Mouse (Mus musculus) CH12.LX (cell line): Measurements from ENCODE around the gene Gas7. TPM values are rescaled to one million over a fixed set of nuclear protein-coding genes. Genes with fewer than 3 reads are reported as not detected.

Source experiments
- DNase-seq: peaks from one replicate; pipeline ENCODE4 v3.0.0-alpha.2; 2013; ENCODE audit errors: extremely low read depth
- H3K27ac ChIP-seq: 2 replicates; pipeline ENCODE4 v1.5.1; 2012; ENCODE audit warnings: low read depth, mild to moderate bottlenecking, control low read depth, moderate library complexity; ENCODE audit not compliant: insufficient read depth
- H3K27me3 ChIP-seq: replicated peaks from 2 replicates; pipeline ENCODE3; 2012; ENCODE audit warnings: inconsistent platforms
- H3K36me3 ChIP-seq, 2 experiments: replicated peaks in 1 of 2; 2 replicates each; pipeline versions ENCODE3 to v1.6.1; 2012; ENCODE audit warnings: inconsistent platforms in 1 of 2, low read length in 1 of 2, mild to moderate bottlenecking in 1 of 2, mixed read lengths in 1 of 2, moderate library complexity in 1 of 2; ENCODE audit not compliant: control insufficient read depth in 1 of 2, insufficient read depth in 1 of 2
- H3K4me1 ChIP-seq, 2 experiments: 2 replicates each; pipeline ENCODE4 v1.6.1; 2012; ENCODE audit warnings: inconsistent platforms in 1 of 2, moderate library complexity in 1 of 2; ENCODE audit not compliant: insufficient read depth in 2 of 2, control insufficient read depth in 1 of 2
- H3K4me2 ChIP-seq: 2 replicates; pipeline ENCODE4 v1.6.1; 2012; ENCODE audit warnings: low read depth, mild to moderate bottlenecking, control low read depth; ENCODE audit not compliant: poor library complexity, insufficient read depth, severe bottlenecking
- H3K4me3 ChIP-seq, 3 experiments: fragments of 150-350 bp in 1 of 3; sonication (generic) in 1 of 3; replicated peaks in 1 of 3; 2 replicates each; pipeline versions ENCODE3 to v1.5.1; 2011 to 2012; ENCODE audit warnings: low read depth in 2 of 3, low read length in 2 of 3, mild to moderate bottlenecking in 2 of 3, moderate library complexity in 2 of 3, control low read depth in 1 of 3, improper control_type of control experiment in 1 of 3, inconsistent platforms in 1 of 3, mixed read lengths in 1 of 3; ENCODE audit not compliant: poor library complexity in 1 of 3
- H3K79me2 ChIP-seq: replicated peaks from 2 replicates; pipeline ENCODE4 v1.6.1; 2012; ENCODE audit warnings: mild to moderate bottlenecking, moderate library complexity; ENCODE audit not compliant: control insufficient read depth, poor library complexity, insufficient read depth, severe bottlenecking; ENCODE audit errors: extremely low read depth
- H3K9ac ChIP-seq: 2 replicates; pipeline ENCODE4 v1.6.1; 2012; ENCODE audit warnings: low read depth, mild to moderate bottlenecking, control low read depth, moderate library complexity; ENCODE audit not compliant: insufficient read depth
- H3K9me3 ChIP-seq: replicated peaks from 2 replicates; pipeline ENCODE3; 2012; ENCODE audit warnings: low read length, inconsistent platforms, mixed read lengths
- BHLHE40 ChIP-seq: IDR thresholded peaks from 2 replicates; pipeline ENCODE4 v1.6.1; 2011; ENCODE audit warnings: mild to moderate bottlenecking, low read depth, low read length, improper control_type of control experiment
- CHD1 ChIP-seq: IDR thresholded peaks from 2 replicates; pipeline ENCODE4 v1.6.1; 2012; ENCODE audit warnings: low read depth, low read length, improper control_type of control experiment, inconsistent platforms
- CHD2 ChIP-seq: IDR thresholded peaks from 2 replicates; pipeline ENCODE4 v1.6.1; 2011; ENCODE audit warnings: low read length, improper control_type of control experiment
- CTCF ChIP-seq, 2 experiments: IDR thresholded peaks in 1 of 2; conservative IDR thresholded peaks in 1 of 2; 2 replicates each; pipeline ENCODE4 v1.5.1; 2011 to 2012; ENCODE audit warnings: low read depth in 2 of 2, low read length in 2 of 2, improper control_type of control experiment in 1 of 2, inconsistent platforms in 1 of 2, mild to moderate bottlenecking in 1 of 2, moderate library complexity in 1 of 2
- ELF1 ChIP-seq: IDR thresholded peaks from 2 replicates; pipeline ENCODE4 v1.6.1; 2014; ENCODE audit warnings: low read depth, mild to moderate bottlenecking, inconsistent platforms, low read length, improper control_type of control experiment
- EP300 ChIP-seq: IDR thresholded peaks from 2 replicates; pipeline ENCODE4 v1.6.1; 2011; ENCODE audit warnings: low read length, improper control_type of control experiment
- IRF4 ChIP-seq: IDR thresholded peaks from 2 replicates; pipeline ENCODE4 v1.6.1; 2014; ENCODE audit warnings: low read depth, mild to moderate bottlenecking, inconsistent platforms, low read length, improper control_type of control experiment
- JUND ChIP-seq: conservative IDR thresholded peaks from 2 replicates; pipeline ENCODE4 v1.6.1; 2011; ENCODE audit warnings: low read depth, low read length, improper control_type of control experiment
- KAT2A ChIP-seq: IDR thresholded peaks from 2 replicates; pipeline ENCODE4 v1.6.1; 2012; ENCODE audit warnings: low read length, improper control_type of control experiment, inconsistent platforms; ENCODE audit not compliant: insufficient replicate concordance
- MAFK ChIP-seq: IDR thresholded peaks from 2 replicates; pipeline ENCODE4 v1.6.1; 2011; ENCODE audit warnings: low read length, improper control_type of control experiment; ENCODE audit not compliant: insufficient replicate concordance
- MAX ChIP-seq: IDR thresholded peaks from 2 replicates; pipeline ENCODE4 v1.6.1; 2011; ENCODE audit warnings: low read length, improper control_type of control experiment
- MAZ ChIP-seq: IDR thresholded peaks from 2 replicates; pipeline ENCODE4 v1.6.1; 2012; ENCODE audit warnings: low read depth, mild to moderate bottlenecking, inconsistent platforms, low read length, improper control_type of control experiment, moderate library complexity
- MYC ChIP-seq: IDR thresholded peaks from 2 replicates; pipeline ENCODE4 v1.6.1; 2011; ENCODE audit warnings: low read depth, mild to moderate bottlenecking, improper control_type of control experiment, low read length
- PAX5 ChIP-seq: IDR thresholded peaks from 2 replicates; pipeline ENCODE4 v1.6.1; 2012; ENCODE audit warnings: low read length, inconsistent platforms, mixed read lengths
- POLR2A ChIP-seq: IDR thresholded peaks from 2 replicates; pipeline ENCODE4 v1.6.1; 2011; ENCODE audit warnings: low read depth, mild to moderate bottlenecking, improper control_type of control experiment, low read length
- RCOR1 ChIP-seq: conservative IDR thresholded peaks from 2 replicates; pipeline ENCODE4 v1.6.1; 2012; ENCODE audit warnings: low read depth, mild to moderate bottlenecking, inconsistent platforms, low read length, improper control_type of control experiment
- SIN3A ChIP-seq: IDR thresholded peaks from 2 replicates; pipeline ENCODE4 v1.6.1; 2012; ENCODE audit warnings: low read length, improper control_type of control experiment, inconsistent platforms
- USF1 ChIP-seq: IDR thresholded peaks from 2 replicates; pipeline ENCODE4 v1.6.1; 2014; ENCODE audit warnings: low read depth, mild to moderate bottlenecking, inconsistent platforms, low read length, improper control_type of control experiment
- ZC3H11A ChIP-seq: IDR thresholded peaks from 2 replicates; pipeline ENCODE4 v1.6.1; 2012; ENCODE audit warnings: low read depth, mild to moderate bottlenecking, inconsistent platforms, low read length, improper control_type of control experiment
- ZMIZ1 ChIP-seq: IDR thresholded peaks from 2 replicates; pipeline ENCODE4 v1.6.1; 2012; ENCODE audit warnings: low read depth, mild to moderate bottlenecking, inconsistent platforms, low read length, improper control_type of control experiment
- ZNF384 ChIP-seq: IDR thresholded peaks from 2 replicates; pipeline ENCODE4 v1.6.1; 2012; ENCODE audit warnings: low read depth, low read length, improper control_type of control experiment, inconsistent platforms
- dilution Hi-C: fragments of 300-500 bp; cut with MboI; formaldehyde crosslinking; loops from 2 replicates; pipeline ENCODE4 v1.14.3; 2020; ENCODE audit warnings: low sequenced_read_pairs; ENCODE audit not compliant: extremely low pct_unique_long_range_greater_than_20kb, extremely low pct_ligation_motif_present
- in situ Hi-C: fragments of 300-500 bp; cut with MboI; formaldehyde crosslinking; loops from 3 replicates; pipeline ENCODE4 v1.14.3; 2019; ENCODE audit warnings: low sequenced_read_pairs, low pct_ligation_motif_present, low pct_unique_long_range_greater_than_20kb, mixed read lengths
- polyA plus RNA-seq: library from polyadenylated mRNA; unstranded; fragments of >175 nt; gene quantifications from 2 replicates; pipeline ENCODE4 v1.2.1, GENCODE M21; 2012; ENCODE audit warnings: low read depth; ENCODE audit not compliant: insufficient read length
- total RNA-seq, 2 experiments: library from RNA; depleted of rRNA; stranded (reverse); fragments of 300-350 nt in 1 of 2; fragments of >200 nt in 1 of 2; gene quantifications; 2 replicates each; pipeline ENCODE4 v1.2.3; 2012 to 2014

The Gas7 gene
- total and polyA plus RNA-seq, 3 experiments: 7.0 to 20.8 (median 7.0) TPM

DNA sequence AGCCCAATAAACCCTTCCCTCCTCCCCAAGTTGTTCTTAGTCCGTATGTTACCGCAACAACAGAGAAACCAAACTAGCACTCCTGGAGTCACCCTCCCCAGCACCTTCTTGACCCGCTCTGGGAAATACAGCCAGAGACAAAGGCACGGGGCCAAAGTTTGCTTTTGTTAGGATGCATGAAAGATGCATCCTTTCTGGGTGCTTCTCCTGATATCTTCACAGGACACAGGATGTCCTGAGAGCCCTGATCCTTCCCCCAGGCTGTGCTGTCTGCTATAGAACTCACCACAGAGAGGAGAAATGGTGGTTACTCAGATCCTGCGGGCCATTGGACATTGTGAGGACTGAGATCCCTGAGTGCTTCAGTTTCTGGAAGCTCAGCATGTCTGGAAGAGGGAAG is 111.9 kb downstream of the Gas7 start:
- H3K4me1 ChIP-seq: peaks cover 55 to 87% of the 10 kb centered on the region in 2 experiments
- dilution Hi-C loops: no loop called here
- no peak overlapping the region for H3K9ac ChIP-seq
- peaks cover 2 to 32% of the 10 kb centered on the region in 2 experiments for H3K36me3 ChIP-seq
- no peak overlapping the region for H3K4me2 ChIP-seq
- in situ Hi-C loops: loop anchor here (5.0 kb wide), 1 partner anchor 35 kb away; no protein-coding TSS in a partner anchor
- no peak overlapping the region for H3K4me3 ChIP-seq
- H3K27ac ChIP-seq: no peak overlapping the region
- DNase-seq: no peak
- H3K27me3 ChIP-seq: no peaks in the 10 kb centered on the region
- peaks cover 2% of the 10 kb centered on the region for H3K9me3 ChIP-seq
- TF ChIP-seq CHD2 (no peak), SIN3A (no peak), USF1 (no peak), PAX5 (no peak), ZC3H11A (no peak), CHD1 (no peak), MAX (no peak), CTCF (conservative IDR thresholded peaks at IDR 0.05 in 1 of 2, IDR thresholded peaks at IDR 0.05 in 1 of 2; ENCODE audit: low read depth in 2 of 2, low read length in 2 of 2) (no peak), MAZ (no peak), BHLHE40 (no peak), JUND (no peak), ZMIZ1 (no peak), POLR2A (no peak), ZNF384 (no peak), RCOR1 (no peak), MAFK (no peak), MYC (no peak), KAT2A (no peak), IRF4 (no peak), ELF1 (no peak)
- H3K79me2 ChIP-seq: no peaks in the 10 kb centered on the region

- dilution Hi-C loops: no loop called here
- DNase-seq: no peak
- Histone ChIP-seq H3K27me3 (no peaks in the 10 kb centered on the region), H3K4me2 (no peak overlapping the region), H3K4me3 (no peak overlapping the region), H3K4me1 (peaks cover 50 to 87% of the 10 kb centered on the region in 2 experiments), H3K79me2 (no peaks in the 10 kb centered on the region), H3K27ac (no peak overlapping the region), H3K9ac (no peak overlapping the region), H3K36me3 (peaks cover 4 to 40% of the 10 kb centered on the region in 2 experiments), H3K9me3 (peaks cover 2% of the 10 kb centered on the region)
- in situ Hi-C loops: loop anchor here (5.0 kb wide), 1 partner anchor 36 kb away; no protein-coding TSS in a partner anchor
- no peak for TF ChIP-seq EP300
Measured at GRCm38 (mm10) chr11:67567991-67568390, 112.8 kb downstream of the Gas7 start.
